Mouse (Mus musculus): ENCODE results near the gene Fen1. TPM values are rescaled to one million over a fixed set of nuclear protein-coding genes. Genes with fewer than 3 reads are reported as not detected.

Fen1 gene
- polyA plus RNA-seq, 1 experiment from 2014 or later = 97.4 TPM

Other genes starting within 250 kb of the Fen1 start
- 1,893 and 1,941 TPM in 2 replicates for gene Fth1, start 223.6 kb downstream of the Fen1 start, polyA plus RNA-seq (2015; fragmentation: Nextera tagmentation; extraction: Ambion mirVana)
- gene Best1, start 202.5 kb downstream of the Fen1 start, polyA plus RNA-seq (2015; fragmentation: Nextera tagmentation; extraction: Ambion mirVana) = 0.50 and 0.58 TPM in 2 replicates
- gene Rab3il1, start 202.5 kb downstream of the Fen1 start, polyA plus RNA-seq (2015; fragmentation: Nextera tagmentation; extraction: Ambion mirVana) = 34.7 and 35.0 TPM in 2 replicates
- gene Fads3, start 162.6 kb downstream of the Fen1 start, polyA plus RNA-seq (2015; fragmentation: Nextera tagmentation; extraction: Ambion mirVana) = 15.1 and 16.3 TPM in 2 replicates
- 194 and 205 TPM in 2 replicates for gene Fads2, start 102.4 kb downstream of the Fen1 start, polyA plus RNA-seq (2015; fragmentation: Nextera tagmentation; extraction: Ambion mirVana)
- 145 and 146 TPM in 2 replicates for gene Fads1, start 21.3 kb downstream of the Fen1 start, polyA plus RNA-seq (2015; fragmentation: Nextera tagmentation; extraction: Ambion mirVana)
- 470 and 520 TPM in 2 replicates for gene Tmem258, start 155 bp downstream of the Fen1 start, polyA plus RNA-seq (2015; fragmentation: Nextera tagmentation; extraction: Ambion mirVana)
- gene Myrf, start 36.6 kb upstream of the Fen1 start, polyA plus RNA-seq (2015; fragmentation: Nextera tagmentation; extraction: Ambion mirVana) = 12.0 and 14.4 TPM in 2 replicates
- 3.5 and 3.6 TPM in 2 replicates for gene Dagla, start 100.7 kb upstream of the Fen1 start, polyA plus RNA-seq (2015; fragmentation: Nextera tagmentation; extraction: Ambion mirVana)
- gene Syt7, start 184.9 kb upstream of the Fen1 start, polyA plus RNA-seq (2015; fragmentation: Nextera tagmentation; extraction: Ambion mirVana) = 1.7 and 3.1 TPM in 2 replicates

All from intestine, embryonic 15.5 days (tissue).